Mouse (Mus musculus): ENCODE measurements around the gene Tmco4. TPM values are rescaled to one million over a fixed set of nuclear protein-coding genes. Genes with fewer than 3 reads are reported as not detected.

Gene Tmco4
- polyA plus RNA-seq, 1 experiment, result 0.08 TPM

DNA sequence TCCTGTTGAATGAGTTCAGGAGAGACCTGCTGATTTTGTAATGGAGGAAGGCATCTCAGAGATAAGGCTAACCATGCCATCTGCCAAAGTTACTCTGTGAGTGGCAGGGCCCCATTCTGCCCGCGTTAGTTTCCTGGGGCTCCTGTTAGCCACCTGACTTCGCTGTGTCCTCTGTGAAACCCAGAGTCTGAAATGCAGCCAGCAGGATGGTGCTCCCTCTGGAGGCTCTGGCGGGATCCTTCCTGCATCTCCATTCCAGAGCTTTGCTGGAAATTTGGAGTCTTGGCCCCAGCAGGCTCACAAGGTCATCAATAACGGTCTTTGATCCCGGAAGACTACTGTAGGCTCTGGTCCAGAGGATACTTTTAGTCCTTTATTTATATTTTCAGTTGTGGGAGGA is 28.7 kb downstream of the Tmco4 start:
- peaks cover 2% of the 10 kb centered on the region; the same call in 1 of the 2 replicates for H3K36me3 ChIP-seq (ENCODE audit: control insufficient read depth)
- H3K27me3 ChIP-seq (ENCODE audit: control insufficient read depth), result no peaks in the 10 kb centered on the region
- no peak for TF ChIP-seq TAL1 (IDR thresholded peaks at IDR 0.05; ENCODE audit: low read length)
- TF ChIP-seq GATA1 (IDR thresholded peaks at IDR 0.05; ENCODE audit: low read length), result no peak
- H3K4me1 ChIP-seq (ENCODE audit: control insufficient read depth), result no peaks in the 10 kb centered on the region
- no peak overlapping the region for H3K4me3 ChIP-seq (replicated peaks)
- peaks cover 2% of the 10 kb centered on the region; the same call in 1 of the 2 replicates for H3K9me3 ChIP-seq (ENCODE audit: control insufficient read depth, low read length)

DNA sequence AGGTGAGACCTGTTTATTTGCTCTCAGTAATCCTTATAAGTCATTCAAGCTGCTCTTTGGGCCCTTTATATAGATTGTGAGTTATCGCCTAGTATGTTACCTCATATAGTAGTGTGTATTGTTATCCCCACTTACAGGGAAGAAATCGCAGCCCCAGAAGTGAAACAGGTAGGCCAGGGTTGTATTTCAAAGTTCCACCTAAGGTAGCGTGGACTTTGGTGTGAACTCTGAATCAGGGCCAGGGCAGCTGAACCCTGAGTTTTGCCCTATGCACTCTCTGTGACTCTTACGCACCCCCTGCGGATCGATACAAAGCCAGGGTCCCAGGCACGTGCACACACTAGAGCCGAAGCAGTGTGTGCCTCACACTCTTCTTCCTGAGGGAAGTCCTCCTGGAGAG is 31.4 kb downstream of the Tmco4 start:
- TF ChIP-seq TAL1 (IDR thresholded peaks at IDR 0.05; ENCODE audit: low read length) (no peak), GATA1 (IDR thresholded peaks at IDR 0.05; ENCODE audit: low read length) (no peak)
- no peaks in the 10 kb centered on the region for H3K4me1 ChIP-seq (ENCODE audit: control insufficient read depth)
- H3K27me3 ChIP-seq (ENCODE audit: control insufficient read depth), result no peaks in the 10 kb centered on the region
- no peak overlapping the region for H3K4me3 ChIP-seq (replicated peaks)
- no peaks in the 10 kb centered on the region for H3K9me3 ChIP-seq (ENCODE audit: control insufficient read depth, low read length)
- H3K36me3 ChIP-seq (ENCODE audit: control insufficient read depth), result no peaks in the 10 kb centered on the region

DNA sequence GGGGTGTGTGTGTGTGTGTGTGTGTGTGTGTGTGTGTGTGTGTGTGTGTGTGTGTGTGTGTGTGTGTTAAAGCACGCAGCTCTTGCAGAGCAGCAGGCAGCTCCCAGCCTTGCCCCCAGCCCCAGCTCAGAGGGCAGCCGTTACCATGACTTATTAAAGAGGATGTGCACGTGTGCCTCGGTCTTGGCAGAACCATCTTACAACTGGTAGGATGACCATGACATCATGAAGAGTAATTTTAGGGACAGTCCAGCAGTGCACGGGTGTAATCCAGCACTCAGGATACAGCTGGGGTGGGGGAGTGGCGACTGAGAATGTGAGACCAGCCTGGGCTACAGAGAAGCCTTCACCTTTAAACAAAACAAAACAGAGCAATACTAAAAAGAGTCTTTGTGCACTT is 32.5 kb downstream of the Tmco4 start:
- Histone ChIP-seq H3K4me3 (replicated peaks) (no peak overlapping the region), H3K4me1 (ENCODE audit: control insufficient read depth) (no peaks in the 10 kb centered on the region), H3K9me3 (ENCODE audit: control insufficient read depth, low read length) (no peaks in the 10 kb centered on the region), H3K27me3 (ENCODE audit: control insufficient read depth) (no peaks in the 10 kb centered on the region), H3K36me3 (ENCODE audit: control insufficient read depth) (no peaks in the 10 kb centered on the region)
- no peak for TF ChIP-seq TAL1 (IDR thresholded peaks at IDR 0.05; ENCODE audit: low read length)
- TF ChIP-seq GATA1 (IDR thresholded peaks at IDR 0.05; ENCODE audit: low read length), result no peak

DNA sequence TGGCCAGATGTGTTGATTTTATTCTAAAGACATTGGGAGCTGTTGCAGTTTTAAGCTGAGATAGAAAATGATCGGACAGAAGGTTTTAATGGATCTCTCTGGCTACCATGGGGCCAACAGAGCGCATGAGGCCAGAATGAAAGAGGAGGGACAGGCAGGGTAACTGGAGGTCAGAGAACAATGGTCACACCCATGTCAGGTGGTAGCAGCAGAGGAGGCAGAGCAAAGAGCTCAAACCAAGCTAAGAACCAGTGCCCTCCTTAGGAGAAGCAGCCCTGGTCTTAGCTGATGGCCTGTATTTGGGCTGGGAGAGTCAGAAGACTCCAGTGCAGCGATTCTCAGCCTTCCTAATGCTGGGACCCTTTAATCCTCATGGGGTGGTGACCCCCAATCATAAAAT is 34.7 kb downstream of the Tmco4 start:
- Histone ChIP-seq H3K4me1 (ENCODE audit: control insufficient read depth) (no peaks in the 10 kb centered on the region), H3K9me3 (ENCODE audit: control insufficient read depth, low read length) (no peaks in the 10 kb centered on the region), H3K4me3 (replicated peaks) (no peak overlapping the region), H3K36me3 (ENCODE audit: control insufficient read depth) (no peaks in the 10 kb centered on the region), H3K27me3 (ENCODE audit: control insufficient read depth) (no peaks in the 10 kb centered on the region)
- no peak for TF ChIP-seq GATA1 (IDR thresholded peaks at IDR 0.05; ENCODE audit: low read length)
- no peak for TF ChIP-seq TAL1 (IDR thresholded peaks at IDR 0.05; ENCODE audit: low read length)

DNA sequence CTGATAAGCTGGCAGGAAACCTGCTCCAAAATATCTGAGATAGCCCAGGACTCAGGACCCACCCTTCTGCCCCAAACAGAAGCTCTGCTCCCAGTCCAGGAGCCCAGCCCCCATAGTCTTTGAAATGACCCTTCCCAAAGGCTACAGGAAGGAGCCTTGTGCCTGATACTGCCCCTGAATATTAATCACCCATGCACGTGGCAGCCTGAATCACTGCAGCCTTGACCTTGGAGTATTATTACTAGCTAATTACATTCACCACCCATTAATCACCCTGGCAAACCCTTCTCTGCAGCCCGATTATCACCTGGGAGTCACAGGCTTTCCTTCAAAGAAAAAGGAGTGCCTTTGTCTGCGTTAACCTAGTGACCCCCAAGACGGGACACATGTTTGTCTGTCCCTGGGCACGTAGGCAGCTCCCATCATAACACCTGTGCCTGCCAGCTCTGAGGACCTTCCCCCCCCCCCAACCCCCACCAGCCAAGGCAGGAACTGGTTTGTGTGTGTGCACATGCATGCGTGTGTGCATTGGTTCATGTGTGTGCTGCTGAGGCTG is 35.4 kb downstream of the Tmco4 start:
- Histone ChIP-seq H3K9me3 (ENCODE audit: control insufficient read depth, low read length) (no peaks in the 10 kb centered on the region), H3K36me3 (ENCODE audit: control insufficient read depth) (no peaks in the 10 kb centered on the region), H3K4me3 (replicated peaks) (no peak overlapping the region), H3K4me1 (ENCODE audit: control insufficient read depth) (no peaks in the 10 kb centered on the region), H3K27me3 (ENCODE audit: control insufficient read depth) (no peaks in the 10 kb centered on the region)
- no peak for TF ChIP-seq TAL1 (IDR thresholded peaks at IDR 0.05; ENCODE audit: low read length)
- TF ChIP-seq GATA1 (IDR thresholded peaks at IDR 0.05; ENCODE audit: low read length), result no peak

DNA sequence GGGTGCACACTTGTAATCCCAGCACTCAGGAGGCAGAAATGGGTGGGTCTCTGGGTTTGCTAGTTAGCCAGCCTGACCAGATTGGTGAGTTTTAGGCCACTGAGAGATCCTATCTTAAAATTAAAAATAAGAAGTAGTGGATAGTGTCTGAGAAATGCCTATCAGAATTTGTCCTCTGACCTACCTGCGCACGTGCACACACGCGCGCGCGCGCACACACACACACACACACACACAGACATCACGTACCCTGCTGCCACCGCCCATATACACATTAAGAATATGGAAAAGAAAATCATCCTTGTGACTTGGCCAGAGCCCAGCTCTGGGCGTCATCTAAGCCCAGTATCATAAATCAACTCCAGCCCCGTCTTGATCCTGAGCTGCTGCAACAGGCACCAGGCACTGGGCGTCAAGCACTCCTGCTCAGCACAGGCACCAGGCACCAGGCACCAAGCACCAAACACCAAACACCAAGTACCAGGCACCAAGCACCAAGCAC is 38.6 kb downstream of the Tmco4 start:
- Histone ChIP-seq H3K4me3 (replicated peaks) (no peak overlapping the region), H3K4me1 (ENCODE audit: control insufficient read depth) (no peaks in the 10 kb centered on the region), H3K27me3 (ENCODE audit: control insufficient read depth) (no peaks in the 10 kb centered on the region), H3K9me3 (ENCODE audit: control insufficient read depth, low read length) (peaks cover 7% of the 10 kb centered on the region; the same call in 1 of the 2 replicates), H3K36me3 (ENCODE audit: control insufficient read depth) (no peaks in the 10 kb centered on the region)
- TF ChIP-seq TAL1 (IDR thresholded peaks at IDR 0.05; ENCODE audit: low read length) (no peak), GATA1 (IDR thresholded peaks at IDR 0.05; ENCODE audit: low read length) (no peak)

DNA sequence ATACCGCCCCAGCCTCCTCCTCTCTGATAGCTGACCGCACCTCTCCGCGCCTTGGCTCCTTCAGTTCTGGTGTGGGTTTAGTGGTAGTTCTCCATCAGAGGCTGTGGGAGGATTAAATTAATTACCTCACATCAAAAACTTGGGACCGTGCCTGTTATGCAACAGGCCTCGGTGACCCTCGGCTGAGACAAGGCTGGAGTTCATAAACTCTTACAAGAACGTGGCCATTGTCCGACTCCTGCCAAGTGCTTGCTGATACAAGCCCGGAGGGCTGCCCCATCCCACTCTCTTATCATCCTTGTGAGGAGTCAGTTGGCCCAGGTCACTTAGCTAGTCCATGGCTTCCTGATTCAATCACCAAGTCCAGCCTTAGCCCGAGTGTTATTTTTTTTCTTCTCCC is 40.6 kb downstream of the Tmco4 start:
- peaks cover 7% of the 10 kb centered on the region; the same call in 1 of the 2 replicates for H3K9me3 ChIP-seq (ENCODE audit: control insufficient read depth, low read length)
- H3K27me3 ChIP-seq (ENCODE audit: control insufficient read depth), result no peaks in the 10 kb centered on the region
- H3K36me3 ChIP-seq (ENCODE audit: control insufficient read depth), result no peaks in the 10 kb centered on the region
- no peak overlapping the region for H3K4me3 ChIP-seq (replicated peaks)
- TF ChIP-seq GATA1 (IDR thresholded peaks at IDR 0.05; ENCODE audit: low read length) (no peak), TAL1 (IDR thresholded peaks at IDR 0.05; ENCODE audit: low read length) (no peak)
- no peaks in the 10 kb centered on the region for H3K4me1 ChIP-seq (ENCODE audit: control insufficient read depth)

DNA sequence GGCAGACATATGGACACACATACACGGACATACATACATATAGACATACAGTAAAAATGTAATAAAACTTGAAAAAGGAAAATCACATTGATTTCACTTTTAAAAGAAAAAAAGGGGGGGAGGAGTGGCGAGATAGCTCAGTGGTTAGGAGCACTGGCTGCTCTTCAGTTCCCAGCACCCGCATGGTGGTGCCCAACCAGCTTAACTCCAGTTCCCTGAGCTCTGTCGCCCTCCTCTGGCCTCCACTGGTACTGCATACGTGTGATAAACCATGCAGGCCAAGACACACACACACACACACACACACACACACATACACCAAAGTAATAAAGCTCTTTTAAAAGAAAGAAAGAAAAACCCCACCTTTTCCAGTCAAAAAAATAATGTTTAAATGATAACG is 42.1 kb downstream of the Tmco4 start:
- peaks cover 7% of the 10 kb centered on the region; the same call in 1 of the 2 replicates for H3K9me3 ChIP-seq (ENCODE audit: control insufficient read depth, low read length)
- no peaks in the 10 kb centered on the region for H3K27me3 ChIP-seq (ENCODE audit: control insufficient read depth)
- TF ChIP-seq GATA1 (IDR thresholded peaks at IDR 0.05; ENCODE audit: low read length) (no peak), TAL1 (IDR thresholded peaks at IDR 0.05; ENCODE audit: low read length) (no peak)
- H3K4me3 ChIP-seq (replicated peaks), result no peak overlapping the region
- H3K4me1 ChIP-seq (ENCODE audit: control insufficient read depth), result peaks cover 4% of the 10 kb centered on the region
- no peaks in the 10 kb centered on the region for H3K36me3 ChIP-seq (ENCODE audit: control insufficient read depth)

DNA sequence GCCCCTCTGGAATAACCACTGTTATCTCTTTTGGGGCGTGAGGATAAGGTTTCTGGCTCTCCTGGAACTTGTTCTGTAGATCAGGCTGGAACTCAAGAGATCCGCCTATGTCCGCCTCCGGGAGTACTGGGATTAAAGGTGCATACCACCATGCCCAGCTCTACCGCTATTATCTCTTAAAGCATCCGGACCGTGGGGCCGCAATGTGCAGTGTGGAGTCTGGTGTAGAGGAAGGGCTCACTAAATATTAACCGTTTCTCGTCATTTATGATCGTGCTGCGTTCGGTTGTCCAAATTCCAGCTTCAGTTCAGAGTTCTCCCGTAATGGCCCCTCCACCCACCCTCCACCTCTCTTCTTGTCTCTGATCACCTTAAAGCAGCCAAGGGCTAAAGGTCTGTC is 45.7 kb downstream of the Tmco4 start:
- TF ChIP-seq TAL1 (IDR thresholded peaks at IDR 0.05; ENCODE audit: low read length) (no peak), GATA1 (IDR thresholded peaks at IDR 0.05; ENCODE audit: low read length) (no peak)
- no peak overlapping the region for H3K4me3 ChIP-seq (replicated peaks)
- peaks cover 7% of the 10 kb centered on the region; the same call in 1 of the 2 replicates for H3K9me3 ChIP-seq (ENCODE audit: control insufficient read depth, low read length)
- H3K27me3 ChIP-seq (ENCODE audit: control insufficient read depth), result no peaks in the 10 kb centered on the region
- peaks cover 6% of the 10 kb centered on the region for H3K4me1 ChIP-seq (ENCODE audit: control insufficient read depth)
- no peaks in the 10 kb centered on the region for H3K36me3 ChIP-seq (ENCODE audit: control insufficient read depth)

DNA sequence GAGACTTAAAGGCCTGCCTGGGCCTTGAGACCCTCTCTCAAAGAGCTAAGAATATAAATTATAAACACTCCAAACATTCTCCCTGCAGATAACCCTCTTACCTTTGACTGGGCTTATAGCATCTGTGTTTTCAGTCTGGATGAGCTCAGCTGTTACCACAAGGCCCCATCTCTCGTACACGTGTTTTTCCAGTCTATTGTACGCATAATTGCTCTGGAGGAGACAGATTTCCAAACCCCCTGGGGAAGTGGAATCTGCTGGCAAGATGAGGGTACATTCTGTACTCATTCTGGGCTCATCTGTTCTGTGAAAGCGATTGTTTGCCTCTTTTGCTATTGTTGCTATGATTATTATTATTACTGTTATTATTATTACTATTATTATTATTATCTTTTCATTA is 46.3 kb downstream of the Tmco4 start:
- TF ChIP-seq TAL1 (IDR thresholded peaks at IDR 0.05; ENCODE audit: low read length) (no peak), GATA1 (IDR thresholded peaks at IDR 0.05; ENCODE audit: low read length) (no peak)
- H3K9me3 ChIP-seq (ENCODE audit: control insufficient read depth, low read length), result peaks cover 5% of the 10 kb centered on the region; the same call in 1 of the 2 replicates
- H3K36me3 ChIP-seq (ENCODE audit: control insufficient read depth), result no peaks in the 10 kb centered on the region
- H3K4me1 ChIP-seq (ENCODE audit: control insufficient read depth), result peaks cover 6% of the 10 kb centered on the region
- H3K4me3 ChIP-seq (replicated peaks), result no peak overlapping the region
- no peaks in the 10 kb centered on the region for H3K27me3 ChIP-seq (ENCODE audit: control insufficient read depth)

Data from erythroblast, embryonic 14.5 days (primary cell).